Mouse (Mus musculus) adrenal gland, adult (tissue): ENCODE measurements around the gene Ints3.
"Not testable (repeated sequence)": the region's sequence is repeated elsewhere in the genome, so short reads cannot be mapped to it uniquely, and the experiment has no call there.

Experiments used
- DNase-seq, 2 experiments: peaks; one replicate each; pipeline ENCODE4 v3.0.0; 2022 to 2023; ENCODE audit warnings: low spot score in 1 of 2; ENCODE audit not compliant: inconsistent age in 2 of 2

The Ints3 gene

GRCm38 (mm10) chr3:90367001-90367632 is 66.3 kb downstream of the Ints3 start:
- no peak for DNase-seq

DNA sequence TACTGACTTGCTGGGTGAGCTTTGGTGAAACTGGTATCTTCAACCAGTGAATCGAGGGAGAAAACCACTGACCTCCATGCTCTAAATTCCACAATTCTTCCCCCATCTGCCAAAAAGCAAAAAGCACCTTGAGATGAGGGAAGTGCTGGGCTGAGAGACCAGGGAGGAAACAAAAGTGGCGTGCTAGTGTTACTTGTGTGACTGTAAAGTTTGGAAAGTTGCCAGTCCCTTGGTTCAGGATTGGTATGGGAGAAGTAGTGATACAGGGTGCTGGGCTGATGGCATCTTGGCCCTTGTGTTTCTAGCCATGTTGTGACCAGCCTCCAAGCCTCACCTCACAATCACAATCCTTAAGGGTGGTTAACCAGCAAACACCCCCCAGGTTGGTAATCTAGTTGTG is 71.1 kb downstream of the Ints3 start:
- DNase-seq = no peak

DNA sequence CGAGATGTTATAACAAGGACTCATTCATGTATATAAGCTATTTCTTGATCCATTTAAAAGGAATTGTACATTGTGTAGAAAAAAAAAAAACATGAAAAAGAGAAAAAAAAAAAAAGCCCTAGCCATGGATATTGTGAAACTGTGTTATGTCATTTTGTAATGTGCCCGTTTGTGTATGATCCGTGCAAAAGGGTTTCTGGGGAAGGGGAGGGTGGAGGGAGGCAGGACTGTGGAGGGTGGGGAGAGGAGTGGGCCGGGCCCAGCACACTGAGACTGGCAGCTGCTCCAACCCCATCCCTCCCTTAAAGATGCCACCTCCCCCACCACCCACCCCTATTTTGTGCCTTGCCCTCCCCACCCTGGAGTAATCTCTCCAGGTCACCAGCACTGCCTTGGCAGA is 71.9 kb downstream of the Ints3 start:
- no peak for DNase-seq

- no peak for DNase-seq
Observed at GRCm38 (mm10) chr3:90359230-90359629, 74.2 kb downstream of the Ints3 start.

- DNase-seq = no peak
Observed at GRCm38 (mm10) chr3:90357959-90358358, 75.5 kb downstream of the Ints3 start.

- no peak for DNase-seq
Observed at GRCm38 (mm10) chr3:90347847-90348246, 85.6 kb downstream of the Ints3 start.

GRCm38 (mm10) chr3:90342853-90343252 is 90.6 kb downstream of the Ints3 start:
- not testable (repeated sequence) for DNase-seq
